Mouse (Mus musculus) hindbrain, embryonic 14.5 days (tissue): ENCODE results near the gene Gm38100. TPM values are rescaled to one million over a fixed set of nuclear protein-coding genes. Genes with fewer than 3 reads are reported as not detected.
A peak's percentile ranks its signal among the peaks of the same experiment; 100 is the strongest.

Source experiments
- ATAC-seq: fragments of 200-750 bp; cut with Nextera tagmentation; 2 replicates; pipeline ENCODE4 v1.8.0; 2017; ENCODE audit warnings: moderate number of reproducible peaks, mild to moderate bottlenecking, moderate TSS enrichment, moderate library complexity; ENCODE audit not compliant: low FRiP score
- DNase-seq: peaks from one replicate; pipeline ENCODE4 v3.0.0-alpha.2; 2015; ENCODE audit warnings: low spot score
- H3K27ac ChIP-seq: fragments of 300-500 bp; sonication (generic); 2 replicates; pipeline ENCODE4 v1.5.1; 2014; ENCODE audit warnings: mild to moderate bottlenecking, moderate library complexity
- H3K27me3 ChIP-seq: fragments of 300-500 bp; sonication (generic); 2 replicates; pipeline ENCODE4 v1.6.1; 2014; ENCODE audit warnings: mild to moderate bottlenecking, low read length, mixed read lengths; ENCODE audit not compliant: control insufficient read depth, insufficient read depth
- H3K36me3 ChIP-seq: fragments of 300-500 bp; sonication (generic); replicated peaks from 2 replicates; pipeline ENCODE4 v1.6.1; 2014; ENCODE audit not compliant: control insufficient read depth, insufficient read depth
- H3K4me1 ChIP-seq: fragments of 300-500 bp; sonication (generic); replicated peaks from 2 replicates; pipeline ENCODE4 v1.6.1; 2014; ENCODE audit warnings: antibody characterized with exemption, low read length, mixed read lengths; ENCODE audit not compliant: control insufficient read depth, insufficient read depth
- H3K4me2 ChIP-seq: fragments of 300-500 bp; sonication (generic); replicated peaks from 2 replicates; pipeline ENCODE4 v1.6.1; 2014; ENCODE audit warnings: mild to moderate bottlenecking, moderate library complexity
- H3K4me3 ChIP-seq: fragments of 300-500 bp; sonication (generic); replicated peaks from 2 replicates; pipeline ENCODE4 v1.5.1; 2014; ENCODE audit warnings: mild to moderate bottlenecking, low read length
- H3K9ac ChIP-seq: fragments of 300-500 bp; sonication (generic); 2 replicates; pipeline ENCODE4 v1.6.1; 2014
- H3K9me3 ChIP-seq: fragments of 300-500 bp; sonication (generic); 2 replicates; pipeline ENCODE4 v1.6.1; 2016; ENCODE audit warnings: low read length; ENCODE audit not compliant: control insufficient read depth
- WGBS: fragments of 180-500 bp; shearing (Covaris S2); extraction: QIAGEN DNeasy Blood & Tissue Kit; methylation state at CpG from one replicate; pipeline ENCODE4 v1.1.7; 2014; 5-methylcytosine and 5-hydroxymethylcytosine counted together
- polyA plus RNA-seq: library from polyadenylated mRNA; unstranded; fragments of >200 nt; fragmentation: Nextera tagmentation; extraction: Ambion mirVana; gene quantifications from 2 replicates; pipeline ENCODE4 v1.2.1, GENCODE M21; 2014

Gene Gm38100
- polyA plus RNA-seq, 1 experiment from 2014 or later: not detected

- ATAC-seq: no peak
Observed at GRCm38 (mm10) chr1:175950851-175951250, 30.7 kb downstream of the Gm38100 start.

GRCm38 (mm10) chr1:175961786-175962185, 41.7 kb downstream of the Gm38100 start:
- no peak overlapping the region for H3K4me2 ChIP-seq
- H3K27me3 ChIP-seq: no peaks in the 10 kb centered on the region
- DNase-seq: no peak
- H3K27ac ChIP-seq: no peak overlapping the region
- no peak overlapping the region for H3K9ac ChIP-seq
- no peaks in the 10 kb centered on the region for H3K36me3 ChIP-seq
- WGBS: 82% methylated on average over 2 of the region's 2 CpGs
- no peak overlapping the region for H3K4me3 ChIP-seq
- ATAC-seq: no peak
- H3K4me1 ChIP-seq: no peaks in the 10 kb centered on the region
- H3K9me3 ChIP-seq: no peaks in the 10 kb centered on the region

More at GRCm38 (mm10) chr1:175950851-175951250, 30.7 kb downstream of the Gm38100 start:
- H3K9me3 ChIP-seq: no peaks in the 10 kb centered on the region
- no peak overlapping the region for H3K27ac ChIP-seq
- no peak overlapping the region for H3K9ac ChIP-seq
- H3K4me1 ChIP-seq: no peaks in the 10 kb centered on the region
- 87% methylated on average over 2 of the region's 2 CpGs for WGBS
- DNase-seq: no peak
- no peaks in the 10 kb centered on the region for H3K36me3 ChIP-seq
- H3K27me3 ChIP-seq: no peaks in the 10 kb centered on the region
- H3K4me3 ChIP-seq: no peak overlapping the region
- H3K4me2 ChIP-seq: no peak overlapping the region

GRCm38 (mm10) chr1:175967004-175967745, 47.0 kb downstream of the Gm38100 start:
- Histone ChIP-seq H3K4me3 (no peak overlapping the region), H3K27ac (no peak overlapping the region), H3K36me3 (no peaks in the 10 kb centered on the region), H3K27me3 (no peaks in the 10 kb centered on the region), H3K4me1 (no peaks in the 10 kb centered on the region), H3K9ac (no peak overlapping the region), H3K9me3 (no peaks in the 10 kb centered on the region), H3K4me2 (no peak overlapping the region)
- 95% methylated on average over 5 of the region's 5 CpGs for WGBS
- no peak for DNase-seq
- no peak for ATAC-seq

GRCm38 (mm10) chr1:175970710-175971109, 50.6 kb downstream of the Gm38100 start:
- 67% methylated on average over 5 of the region's 5 CpGs for WGBS
- ATAC-seq: no peak; the same call in 1 of the 2 replicates
- peak overlapping the region; percentile 51; the same call in 1 of the 2 replicates for H3K27ac ChIP-seq

More at GRCm38 (mm10) chr1:175970710-175971109, 50.6 kb downstream of the Gm38100 start:
- Histone ChIP-seq H3K27me3 (no peaks in the 10 kb centered on the region), H3K4me3 (no peak overlapping the region), H3K4me1 (no peaks in the 10 kb centered on the region), H3K36me3 (no peaks in the 10 kb centered on the region), H3K9ac (no peak overlapping the region), H3K9me3 (no peaks in the 10 kb centered on the region), H3K4me2 (no peak overlapping the region)
- no peak for DNase-seq

Other genes starting within 250 kb of the Gm38100 start
- 8.2 and 8.3 TPM in 2 replicates for gene Opn3, start 227.6 kb upstream of the Gm38100 start, polyA plus RNA-seq
- gene Chml, start 227.4 kb upstream of the Gm38100 start, polyA plus RNA-seq: 5.9 and 6.2 TPM in 2 replicates
- gene Wdr64, start 221.7 kb upstream of the Gm38100 start, polyA plus RNA-seq: 0.09 TPM in 1 of 2 replicates, not detected in the other
- gene Exo1, start 39.7 kb upstream of the Gm38100 start, polyA plus RNA-seq: 5.8 and 11.8 TPM in 2 replicates
- 0.50 and 0.58 TPM in 2 replicates for gene Rbm8a2, start 58.8 kb downstream of the Gm38100 start, polyA plus RNA-seq